Comparison of ENCODE assay signal across 8 mouse cellular contexts in genomic region chr10:63244055-63244671, GRCm38 (mm10). TPM values are rescaled to one million over a fixed set of nuclear protein-coding genes. Genes with fewer than 3 reads are reported as not detected.
DNase-seq lines count a peak whose midpoint lies in the region; ATAC-seq and TF ChIP-seq lines count a peak whose summit lies in the region.

No protein-coding gene starts in this region.

- H3K27me3 ChIP-seq in testis, adult 2 months (ENCODE audit: control insufficient read depth, insufficient read depth, low read length), result no peaks in the 10 kb centered on the region
- H3K27me3 ChIP-seq in heart, embryonic 16.5 days (ENCODE audit: control insufficient read depth, insufficient read depth, low read length), result no peaks in the 10 kb centered on the region
- 0 out of 2 replicates have a peak, but pooled peaks cover 6% of the 10 kb centered on the region for H3K27me3 ChIP-seq in liver, embryonic 15.5 days

- ATAC-seq in heart, embryonic 16.5 days (replicated peaks; ENCODE audit: extremely low read depth, insufficient read depth, low FRiP score), result peak; percentile 75
- ATAC-seq in liver, embryonic 15.5 days (ENCODE audit: insufficient read depth), result peak; percentile 54

- peak overlapping the region; percentile 97 for H3K27ac ChIP-seq in testis, adult 2 months (ENCODE audit: control insufficient read depth, insufficient read depth, low read depth, low read length)
- H3K27ac ChIP-seq in heart, embryonic 16.5 days (ENCODE audit: low read length), result peak overlapping the region; percentile 98
- H3K27ac ChIP-seq in liver, embryonic 15.5 days (replicated peaks), result peak overlapping the region; percentile 99

- peak overlapping the region; percentile 99 for H3K4me3 ChIP-seq in testis, adult 2 months (ENCODE audit: control insufficient read depth, low read depth, low read length)
- H3K4me3 ChIP-seq in heart, embryonic 16.5 days (ENCODE audit: low read length), result peak overlapping the region; percentile 86
- H3K4me3 ChIP-seq in liver, embryonic 15.5 days (replicated peaks), result peak overlapping the region; percentile 82

- H3K36me3 ChIP-seq in testis, adult 2 months (ENCODE audit: control insufficient read depth, insufficient read depth, low read length), result peaks cover 2% of the 10 kb centered on the region; the same call in 1 of the 2 replicates
- H3K36me3 ChIP-seq in heart, embryonic 16.5 days (ENCODE audit: control insufficient read depth, insufficient read depth), result peaks cover 5% of the 10 kb centered on the region; the same call in 1 of the 2 replicates
- peaks cover 17% of the 10 kb centered on the region for H3K36me3 ChIP-seq in liver, embryonic 15.5 days (replicated peaks)

- under 1% methylated on average over 41 of the region's 41 CpGs for WGBS in heart, embryonic 16.5 days
- WGBS in liver, embryonic 15.5 days (ENCODE audit: insufficient replicate concordance), result under 1% methylated on average over 41 of the region's 41 CpGs

- no peak for TF ChIP-seq CTCF in testis, adult 2 months (IDR thresholded peaks at IDR 0.05; ENCODE audit: control insufficient read depth, insufficient read depth, insufficient replicate concordance, low read depth, low read length)

- no peaks in the 10 kb centered on the region for H3K9me3 ChIP-seq in heart, embryonic 16.5 days (replicated peaks; ENCODE audit: control insufficient read depth, low read length)
- no peaks in the 10 kb centered on the region for H3K9me3 ChIP-seq in liver, embryonic 15.5 days (replicated peaks)

- peak overlapping the region; percentile 66 for H3K4me2 ChIP-seq in heart, embryonic 16.5 days (ENCODE audit: low read depth, low read length)
- H3K4me2 ChIP-seq in liver, embryonic 15.5 days, result peak overlapping the region; percentile 69

- peak overlapping the region; percentile 94 for H3K9ac ChIP-seq in heart, embryonic 16.5 days (ENCODE audit: low read length)
- peak overlapping the region; percentile 95 for H3K9ac ChIP-seq in liver, embryonic 15.5 days

- TF ChIP-seq POLR2A in testis, adult 2 months (IDR thresholded peaks at IDR 0.05; ENCODE audit: control insufficient read depth, low read depth, low read length), result no peak

- H3K4me1 ChIP-seq in testis, adult 2 months (ENCODE audit: control insufficient read depth, insufficient read depth, low read length), result no peaks in the 10 kb centered on the region; the same call in 1 of the 2 replicates
- peaks cover 9% of the 10 kb centered on the region for H3K4me1 ChIP-seq in heart, embryonic 16.5 days (ENCODE audit: control insufficient read depth, insufficient read depth, low read length)
- peaks cover 28% of the 10 kb centered on the region for H3K4me1 ChIP-seq in liver, embryonic 15.5 days (replicated peaks)

- DNase-seq in embryo, embryonic 10.5 days (ENCODE audit: low spot score), result peak; percentile 51
- DNase-seq in embryo, embryonic 11 days, result no peak
- DNase-seq in testis, postnatal 10 days (ENCODE audit: low spot score), result no peak
- no peak for DNase-seq in left cerebral cortex, adult 11 months (ENCODE audit: low spot score)
- DNase-seq in adrenal gland, postnatal 10 days, result no peak

RNA-seq across cellular contexts. Expression of gene Herc4, which starts 0.6 kb away (rescaled TPM):
- 60.8 and 71.4 TPM in 2 replicates for polyA plus RNA-seq in testis, adult 2 months (2012; rRNA removed)
- polyA plus RNA-seq in heart, embryonic 16.5 days (2015; fragmentation: Nextera tagmentation; extraction: Ambion mirVana), result 37.4 and 38.5 TPM in 2 replicates
- polyA plus RNA-seq in liver, embryonic 15.5 days (2015; fragmentation: Nextera tagmentation; extraction: Ambion mirVana), result 26.8 and 31.3 TPM in 2 replicates
- total RNA-seq in adrenal gland, postnatal 10 days (2021), result 10 to 100 TPM; 76.3 to 89.6 TPM

RNA-seq across cellular contexts. Expression of gene Mypn, which starts 40.4 kb away (rescaled TPM):
- polyA plus RNA-seq in testis, adult 2 months (2012; rRNA removed), result 3.2 and 3.5 TPM in 2 replicates
- 12.3 and 14.4 TPM in 2 replicates for polyA plus RNA-seq in heart, embryonic 16.5 days (2015; fragmentation: Nextera tagmentation; extraction: Ambion mirVana)
- polyA plus RNA-seq in liver, embryonic 15.5 days (2015; fragmentation: Nextera tagmentation; extraction: Ambion mirVana), result 0.21 and 0.30 TPM in 2 replicates
- 10 to 100 TPM in 1 of 2 experiments, 1 to 10 TPM in 1; 3.8 to 14.6 TPM for total RNA-seq in adrenal gland, postnatal 10 days (2021)
